Mouse (Mus musculus): ENCODE results near the gene Gm10153. TPM values are rescaled to one million over a fixed set of nuclear protein-coding genes. Genes with fewer than 3 reads are reported as not detected.
"Not testable (repeated sequence)": the region's sequence is repeated elsewhere in the genome, so short reads cannot be mapped to it uniquely, and the experiment has no call there.

Gm10153 gene
- total RNA-seq, 2 experiments from 2014 or later: not detected

DNA sequence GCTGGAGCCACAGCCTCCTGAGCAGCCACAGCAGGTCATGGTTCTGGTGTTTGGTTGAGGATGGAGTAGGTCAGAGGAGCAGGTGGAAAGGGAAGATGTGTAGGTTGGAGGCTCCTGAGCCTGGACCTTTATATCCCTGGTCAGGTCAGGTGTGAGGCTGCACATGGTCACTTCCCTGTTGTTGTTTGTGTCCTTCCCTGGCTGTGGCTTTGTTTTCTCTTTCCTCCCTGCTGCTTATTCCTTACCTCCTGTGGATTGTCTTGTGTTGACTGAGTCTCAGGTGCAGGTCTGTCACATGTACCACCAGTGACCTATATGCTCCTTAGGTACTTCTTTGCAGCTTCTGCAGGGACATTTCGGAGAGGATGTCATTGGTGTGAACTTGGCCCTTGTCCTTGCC, 45.7 kb downstream of the Gm10153 start, which contains the start of gene Gm45337:
Gene Gm45337 (minus strand): TSS at position 101 of the 400 bp plus-strand sequence.
- no peak for DNase-seq (ENCODE audit: low spot score in 2 of 2)

DNA sequence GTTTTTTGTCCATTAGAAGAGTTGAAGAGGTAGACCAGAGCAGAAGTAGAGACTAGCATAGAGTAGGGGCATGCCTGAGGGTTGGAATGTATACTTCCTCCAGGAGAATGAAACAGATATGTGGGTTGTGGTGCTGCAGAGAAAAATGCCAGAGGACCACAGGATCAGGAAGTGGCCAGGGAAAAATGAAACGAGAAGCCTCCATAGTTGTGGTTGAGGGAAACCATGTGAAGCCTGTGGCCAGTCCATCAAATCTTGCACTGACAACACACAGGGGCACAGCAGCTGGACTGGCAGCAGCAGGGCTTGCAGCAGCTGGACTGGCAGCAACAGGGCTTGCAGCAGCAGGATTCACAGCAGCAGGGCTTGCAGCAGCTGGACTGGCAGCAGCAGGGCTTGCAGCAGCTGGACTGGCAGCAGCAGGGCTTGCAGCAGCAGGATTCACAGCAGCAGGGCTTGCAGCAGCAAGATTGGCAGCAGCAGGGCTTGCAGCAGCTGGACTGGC, 46.6 kb downstream of the Gm10153 start:
- not testable (repeated sequence) for DNase-seq (ENCODE audit: low spot score in 2 of 2)

DNA sequence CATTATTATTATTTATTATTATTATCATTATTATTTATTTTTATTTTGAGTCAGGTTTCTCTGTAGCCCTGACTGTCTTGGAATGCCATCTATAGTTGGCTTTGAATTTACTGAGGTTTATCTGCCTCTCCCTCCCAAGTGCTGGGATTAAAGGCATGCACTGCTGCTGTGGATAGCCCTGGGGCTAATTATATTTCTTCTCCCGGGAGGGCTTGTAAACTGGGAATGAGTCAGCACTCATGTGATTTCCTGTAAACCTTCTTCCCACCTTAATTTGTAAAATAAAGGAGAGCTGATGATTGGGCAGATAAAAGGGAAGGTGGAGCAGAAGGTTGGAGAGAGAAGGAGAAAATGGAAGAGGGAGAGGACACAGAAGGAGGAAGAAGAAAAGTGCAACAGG, 49.5 kb downstream of the Gm10153 start:
- no peak for DNase-seq (ENCODE audit: low spot score in 2 of 2)

Other genes with a start within 250 kb of the Gm10153 start
- 100 to 1,000 TPM; 208 to 219 TPM for gene Brsk2, start 240.6 kb downstream of the Gm10153 start, total RNA-seq (2021)
- gene Mob2, start 129.3 kb downstream of the Gm10153 start, total RNA-seq (2021): 10 to 100 TPM; 37.7 to 39.1 TPM
- gene Dusp8, start 94.5 kb downstream of the Gm10153 start, total RNA-seq (2021): 100 to 1,000 TPM; 150 to 154 TPM
- not detected for gene Gm45618, start 69.7 kb downstream of the Gm10153 start, total RNA-seq (2021)
- not detected for gene Gm39115, start 54.4 kb downstream of the Gm10153 start, total RNA-seq (2021)
- not detected for gene Gm45337, start 45.8 kb downstream of the Gm10153 start, total RNA-seq (2021)
- gene Gm29735, start 33.3 kb downstream of the Gm10153 start, total RNA-seq (2021): not detected
- gene Gm4553, start 24.6 kb downstream of the Gm10153 start, total RNA-seq (2021): not detected
- gene Krtap5-2, start 14.4 kb downstream of the Gm10153 start, total RNA-seq (2021): not detected
- not detected for gene Krtap5-3, start 11.0 kb upstream of the Gm10153 start, total RNA-seq (2021)
- gene Gm7579, start 21.5 kb upstream of the Gm10153 start, total RNA-seq (2021): not detected
- not detected for gene Krtap5-5, start 39.6 kb upstream of the Gm10153 start, total RNA-seq (2021)
- gene Gm40460, start 50.7 kb upstream of the Gm10153 start, total RNA-seq (2021): not detected
- gene Gm2431, start 68.0 kb upstream of the Gm10153 start, total RNA-seq (2021): not detected
- not detected for gene Gm4559, start 84.0 kb upstream of the Gm10153 start, total RNA-seq (2021)
- not detected for gene Krtap5-1, start 106.7 kb upstream of the Gm10153 start, total RNA-seq (2021)
- gene Krtap5-4, start 113.2 kb upstream of the Gm10153 start, total RNA-seq (2021): not detected
- gene Ifitm10, start 183.4 kb upstream of the Gm10153 start, total RNA-seq (2021): 10 to 100 TPM; 35.2 to 38.2 TPM
- gene Gm49369, start 192.3 kb upstream of the Gm10153 start, total RNA-seq (2021): 1 to 10 TPM in 1 of 2 experiments, not detected in 1; 6.0 TPM
- gene Ctsd, start 197.6 kb upstream of the Gm10153 start, total RNA-seq (2021): 100 to 1,000 TPM; 307 to 342 TPM
- not detected for gene Syt8, start 244.5 kb upstream of the Gm10153 start, total RNA-seq (2021)

Data from left cerebral cortex, adult 18-20 months (tissue).